Mouse (Mus musculus) cerebellum, adult 11 months (tissue): Measurements from ENCODE around the gene Itpk1.

Experiments
- DNase-seq: peaks from one replicate; pipeline ENCODE4 v3.0.0; 2022

Itpk1 gene

DNA sequence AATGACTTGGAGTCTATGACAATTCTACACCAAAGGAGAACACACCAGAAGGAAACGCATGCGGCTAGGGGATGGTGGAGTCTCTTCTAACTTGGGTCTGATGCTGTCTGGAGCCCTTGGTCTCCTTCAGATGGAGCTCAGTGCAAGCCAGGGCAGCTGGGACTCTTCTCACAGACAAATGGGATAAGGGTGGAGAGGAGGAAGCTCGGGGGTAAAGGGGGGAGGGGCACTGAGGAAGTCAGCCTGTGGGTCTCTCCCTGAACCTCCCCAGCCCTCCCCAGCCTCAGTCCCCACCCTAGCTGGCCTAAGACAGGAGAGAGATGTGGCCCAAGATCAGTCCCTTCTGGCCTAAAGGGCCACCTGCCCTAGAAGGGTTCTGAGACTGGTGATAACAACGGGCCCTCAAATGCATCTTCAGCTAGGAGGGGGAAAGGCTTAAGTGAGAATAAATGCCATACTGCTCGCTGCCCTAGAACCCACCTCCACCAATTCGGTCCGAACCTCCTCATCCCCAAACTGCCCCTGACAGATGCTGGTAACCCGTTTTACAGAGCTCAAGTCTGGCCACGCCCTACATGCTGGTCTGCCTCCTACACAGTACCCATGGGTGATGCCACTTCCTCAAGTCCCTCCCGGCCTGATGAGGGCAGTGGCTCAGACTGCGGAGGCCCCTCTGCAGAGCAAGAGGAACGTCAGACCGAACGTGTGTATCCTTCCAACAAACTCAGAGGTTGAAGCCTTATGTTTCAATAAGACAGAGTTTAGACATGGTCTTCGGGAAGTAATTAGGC lies 14.8 kb downstream of the Itpk1 start:
- DNase-seq = no peak

DNA sequence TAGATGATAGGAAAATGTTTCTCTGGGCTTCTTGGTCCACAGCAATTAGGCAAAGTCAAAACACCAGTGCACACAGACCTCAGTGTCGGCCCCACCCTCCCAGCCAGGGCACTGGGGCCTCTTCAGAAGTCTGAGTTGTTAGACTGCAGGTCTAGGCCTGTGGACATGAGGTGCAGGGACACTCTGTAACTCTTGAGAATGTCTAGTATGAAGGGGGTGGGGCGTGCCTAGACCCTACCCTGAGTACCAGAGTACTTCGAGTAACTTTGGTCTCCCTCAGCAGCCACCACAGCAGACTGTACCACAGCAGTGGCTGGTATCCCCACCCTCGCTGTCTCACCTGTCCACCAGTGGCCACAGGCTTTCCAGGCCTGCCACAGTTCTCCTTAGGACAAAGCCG lies 18.4 kb downstream of the Itpk1 start:
- no peak for DNase-seq

DNA sequence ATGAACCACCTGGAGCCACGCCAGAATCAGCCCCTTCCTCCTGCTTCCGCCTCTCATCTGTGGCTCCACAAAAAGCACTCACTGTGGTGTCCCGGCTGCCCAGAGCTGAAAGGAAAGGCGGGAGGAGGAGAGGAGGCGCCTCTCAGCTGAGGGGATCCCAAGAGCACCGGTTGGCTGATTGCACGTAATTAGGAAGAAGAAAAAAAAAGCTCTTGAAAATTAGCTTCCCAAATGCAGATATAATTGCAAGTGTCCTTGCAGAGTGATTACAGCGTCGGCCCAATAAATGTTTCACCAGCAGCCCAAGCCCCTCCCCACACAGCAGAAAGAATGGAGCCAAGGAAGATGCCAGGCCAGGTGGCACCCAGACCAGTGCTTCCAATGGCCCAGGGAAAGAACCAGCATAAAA lies 19.2 kb downstream of the Itpk1 start:
- no peak for DNase-seq

DNA sequence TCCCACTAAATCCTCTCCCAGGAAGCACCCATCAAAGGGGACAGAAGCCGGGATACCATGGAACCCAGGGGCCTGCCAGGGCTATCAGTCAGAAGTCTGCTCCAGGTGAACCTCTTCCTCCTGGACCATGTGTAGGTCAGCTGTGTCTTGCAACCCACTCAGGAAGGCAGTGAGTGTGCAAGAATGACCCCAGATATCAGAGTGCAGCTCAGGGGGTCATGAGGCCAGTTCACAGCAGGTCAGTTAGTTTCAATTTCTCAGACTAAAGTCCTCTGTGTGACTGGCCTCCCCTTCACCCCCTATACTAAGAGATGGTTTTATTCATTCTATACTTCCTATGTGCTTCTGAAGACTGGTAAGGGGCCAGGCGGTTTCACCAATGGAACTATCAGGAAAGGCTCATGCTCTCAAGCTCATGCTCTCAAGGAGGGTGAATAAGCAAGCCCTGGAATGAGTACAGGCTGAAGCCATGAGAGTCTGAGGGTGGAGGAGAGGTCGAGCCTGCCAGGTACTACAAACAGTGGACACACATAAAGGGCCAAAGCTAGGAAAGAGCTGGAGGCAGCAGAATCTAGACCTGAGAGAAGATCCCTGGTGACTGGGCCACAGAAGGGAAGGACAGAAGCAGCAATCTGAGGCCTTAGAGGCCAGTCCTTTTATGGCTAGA lies 19.9 kb downstream of the Itpk1 start:
- DNase-seq = no peak

DNA sequence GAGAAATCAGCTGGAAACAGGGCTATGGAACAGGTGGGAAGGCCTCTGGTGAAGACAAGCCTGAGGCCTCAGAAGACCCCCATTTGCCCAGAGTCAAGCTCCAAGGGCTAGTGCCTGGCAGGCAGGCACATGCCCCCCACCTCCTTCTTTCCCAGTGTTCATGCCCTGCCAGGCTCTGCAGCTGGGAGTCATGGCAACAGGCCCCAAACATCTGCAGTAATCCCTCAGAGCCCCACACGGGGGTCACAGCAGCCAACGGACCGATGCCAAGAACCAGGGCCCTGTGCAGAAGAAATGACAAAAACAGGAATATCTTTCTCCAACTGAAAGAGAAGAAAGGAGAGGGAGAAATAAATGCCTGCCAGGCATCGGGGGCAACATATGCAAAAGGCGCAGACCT lies 20.8 kb downstream of the Itpk1 start:
- DNase-seq = no peak

DNA sequence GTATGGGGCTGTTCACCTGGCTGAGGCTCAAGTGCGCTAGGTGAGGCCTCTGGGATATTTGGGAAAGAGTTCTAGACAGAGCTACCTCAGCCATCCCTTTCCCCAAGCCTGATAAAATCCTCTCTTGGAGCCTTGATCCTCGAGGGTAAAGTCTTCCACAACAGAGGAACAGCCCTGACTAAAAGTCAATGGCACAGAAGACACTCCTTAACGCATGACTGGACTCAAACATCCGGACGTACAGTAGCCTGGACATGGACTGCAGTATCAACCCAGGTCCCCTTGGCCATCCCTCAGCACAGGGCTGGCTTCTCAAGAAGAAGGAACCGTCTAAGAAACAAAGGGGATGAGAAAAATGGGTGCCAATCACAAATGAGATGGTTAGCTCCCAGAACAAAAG lies 21.3 kb downstream of the Itpk1 start:
- DNase-seq = no peak

DNA sequence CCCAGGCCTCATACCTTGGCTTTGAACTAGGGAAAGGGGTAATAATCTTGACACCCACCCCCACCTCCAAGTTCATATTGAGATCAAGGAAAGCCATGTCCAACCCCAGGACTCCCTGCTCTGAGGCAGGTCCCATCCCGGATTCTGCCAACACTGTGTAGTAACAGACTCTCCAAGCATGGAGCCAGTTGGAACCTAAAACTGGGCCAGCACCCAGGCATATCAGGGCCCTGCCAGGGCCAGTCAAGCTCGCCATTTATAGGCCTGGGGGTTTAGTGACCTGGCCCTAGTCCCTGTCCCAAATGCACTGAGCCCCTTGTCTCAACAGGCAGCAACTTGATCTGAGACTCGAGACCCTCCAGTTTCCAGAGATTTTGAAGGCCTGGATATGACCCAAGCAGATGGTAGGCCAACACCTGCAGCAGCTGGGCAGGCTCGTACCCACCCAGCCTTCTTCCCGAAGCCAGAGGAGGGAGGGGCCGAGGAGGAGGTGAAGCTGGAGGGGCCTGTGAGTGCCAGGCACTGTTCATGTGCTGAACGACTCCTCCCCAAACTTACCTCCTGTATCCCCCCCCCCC lies 21.9 kb downstream of the Itpk1 start:
- DNase-seq = no peak

DNA sequence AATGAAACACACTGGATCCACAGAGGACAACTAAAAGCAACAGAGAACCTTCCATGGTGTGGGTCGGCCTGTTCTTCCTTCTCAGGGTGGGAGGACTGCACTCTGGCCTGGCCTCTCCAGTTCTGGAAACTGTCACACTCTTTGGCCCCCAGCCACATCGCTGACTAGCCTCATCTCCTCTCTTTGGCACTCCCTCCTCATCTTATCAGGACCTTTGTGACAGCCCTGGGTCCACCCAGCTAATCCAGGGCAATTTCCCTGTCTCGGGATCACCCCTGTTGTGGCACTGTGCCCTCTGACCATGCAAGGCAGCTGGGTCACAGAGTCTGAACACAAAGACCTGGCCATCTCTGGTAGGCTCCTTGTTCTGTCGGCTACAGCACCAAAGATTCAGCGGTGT lies 22.6 kb downstream of the Itpk1 start:
- no peak for DNase-seq

DNA sequence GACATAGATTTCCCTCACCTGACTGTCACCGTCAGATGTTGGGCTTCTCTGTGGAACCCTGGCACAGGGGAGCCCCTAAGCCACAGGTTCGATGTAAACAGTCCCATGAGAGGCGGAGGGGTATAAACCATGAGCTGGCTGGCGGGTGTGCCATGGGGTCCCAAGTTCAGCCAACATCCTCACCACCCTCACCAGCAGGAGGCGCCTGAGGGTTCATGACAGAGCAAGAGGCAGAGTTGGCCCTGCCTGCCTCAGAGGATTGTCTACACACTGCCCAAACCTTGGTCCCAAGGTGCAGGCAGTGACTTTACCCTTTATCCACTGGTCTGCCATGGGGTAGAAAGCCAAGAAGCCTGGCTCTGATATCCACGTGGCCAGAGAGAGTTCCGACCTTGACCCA lies 23.1 kb downstream of the Itpk1 start:
- no peak for DNase-seq

DNA sequence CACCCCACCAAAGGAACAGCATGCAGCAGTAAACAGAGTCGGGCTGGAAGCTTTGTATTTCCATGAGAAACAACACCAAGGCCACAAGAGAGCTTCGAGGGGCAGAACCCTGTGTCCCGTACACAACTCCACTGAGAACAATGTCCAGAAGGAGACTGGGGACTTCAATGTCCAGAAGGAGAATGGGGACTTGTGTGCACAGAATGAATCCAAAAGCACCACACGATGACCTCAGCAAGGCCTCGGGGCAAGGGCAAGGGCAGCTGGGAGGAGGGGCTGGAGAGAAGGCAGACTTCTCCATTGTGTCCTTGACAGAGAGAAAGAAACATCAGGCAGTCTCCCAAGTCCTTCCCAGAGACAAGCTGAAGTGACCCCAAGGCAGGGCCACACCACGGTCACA lies 25.9 kb downstream of the Itpk1 start:
- DNase-seq = no peak

DNA sequence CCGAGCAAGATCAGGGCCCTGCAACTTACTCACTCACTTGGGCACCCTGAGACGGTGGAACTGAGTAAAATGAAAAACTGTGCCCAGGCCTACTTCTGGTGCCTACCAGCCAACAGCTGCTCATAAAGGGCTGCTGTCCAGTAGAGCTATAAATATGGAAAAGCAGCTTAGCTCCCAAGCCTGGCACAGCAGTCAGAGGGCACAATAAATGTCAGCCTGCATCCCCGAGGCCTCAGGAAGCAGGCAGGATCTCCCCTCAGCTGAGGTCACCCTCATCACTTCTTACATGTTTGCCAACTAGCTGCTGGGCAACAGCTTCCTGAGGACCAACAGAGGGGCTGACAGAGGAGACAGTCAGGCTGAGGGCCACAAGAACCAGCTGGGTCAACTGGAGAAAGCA lies 27.6 kb downstream of the Itpk1 start:
- no peak for DNase-seq

DNA sequence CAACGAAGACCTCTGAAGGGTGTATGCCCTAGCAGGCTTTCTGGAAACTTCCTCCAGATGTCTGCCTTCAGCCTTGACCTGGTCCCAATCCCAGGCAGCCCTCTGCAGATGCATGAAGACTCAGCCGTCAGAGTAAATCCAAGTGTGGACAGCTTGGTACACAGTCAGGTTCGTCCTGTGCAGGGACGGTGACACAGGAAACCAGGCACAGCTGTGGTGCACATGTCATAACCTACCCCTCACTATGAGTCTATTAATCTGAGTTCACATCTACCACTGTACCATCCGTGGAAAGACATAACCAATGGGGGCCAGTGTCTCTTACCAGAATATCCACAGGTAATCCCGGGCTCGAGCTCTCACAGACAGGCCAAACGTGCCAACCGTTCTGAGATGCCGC lies 30.2 kb downstream of the Itpk1 start:
- DNase-seq = no peak

DNA sequence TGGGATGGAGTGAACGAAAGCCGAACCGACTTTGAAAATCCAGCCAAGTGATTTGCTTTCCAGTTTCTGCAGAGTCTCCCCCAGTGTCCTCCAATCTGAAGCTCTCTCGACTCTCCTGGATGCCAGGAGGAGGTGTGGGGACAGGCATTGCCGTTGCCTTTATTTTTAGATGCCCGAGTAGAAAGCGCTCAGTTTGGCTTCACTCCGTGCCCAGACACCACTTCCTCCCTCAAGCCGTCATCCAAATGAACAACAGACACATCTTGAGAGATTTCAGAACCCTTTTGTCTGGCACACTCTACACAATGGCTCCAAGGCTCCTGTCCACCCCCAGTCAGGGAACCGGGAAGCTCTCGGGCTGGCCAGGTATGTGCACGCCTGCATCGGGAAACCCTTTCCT lies 30.6 kb downstream of the Itpk1 start:
- DNase-seq = no peak

DNA sequence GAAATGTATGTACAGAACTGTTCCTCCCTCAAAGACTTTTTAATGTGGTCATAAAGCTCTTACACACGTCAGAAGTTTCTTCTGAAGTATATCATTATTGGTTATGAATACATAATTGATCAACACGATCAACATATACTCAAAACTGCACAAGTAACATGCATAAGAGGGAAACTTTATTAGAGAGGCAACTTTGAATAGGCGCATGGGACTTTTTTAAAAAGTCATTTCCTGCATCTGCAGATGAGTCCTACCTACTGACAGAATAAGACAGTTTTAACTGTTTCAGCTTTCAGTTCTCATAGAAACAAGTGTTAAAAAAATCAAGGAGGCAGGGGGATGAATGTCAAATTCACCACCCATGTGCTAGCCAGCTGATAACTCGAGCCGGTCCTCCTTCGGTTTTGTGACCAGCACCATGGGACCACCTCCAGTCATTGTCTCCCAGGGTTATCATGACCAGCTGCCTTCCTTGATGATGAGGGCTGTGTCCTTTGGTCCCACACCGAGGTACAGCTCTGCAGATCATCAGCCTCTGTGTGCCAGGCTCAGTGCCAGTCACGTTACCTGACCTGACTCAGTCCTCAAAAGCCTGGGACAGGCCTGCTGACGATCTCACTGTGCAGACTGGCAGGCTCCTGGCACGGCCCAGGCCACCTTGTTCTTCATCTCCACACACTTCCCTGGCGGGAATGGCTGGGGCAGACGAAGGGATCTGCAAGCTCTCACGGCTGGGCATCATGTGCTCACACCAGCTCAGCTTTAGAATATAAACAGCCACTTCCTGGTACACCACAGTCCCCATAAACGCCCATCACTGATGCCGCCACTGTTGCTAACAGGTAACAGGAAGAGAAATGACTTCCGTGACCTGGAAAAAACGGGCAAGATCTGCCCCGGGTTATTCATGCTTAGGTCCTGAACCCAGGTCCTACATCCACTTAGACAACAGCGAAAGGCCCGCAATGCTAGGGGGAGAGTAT lies 31.6 kb downstream of the Itpk1 start:
- peak; percentile 54 for DNase-seq

DNA sequence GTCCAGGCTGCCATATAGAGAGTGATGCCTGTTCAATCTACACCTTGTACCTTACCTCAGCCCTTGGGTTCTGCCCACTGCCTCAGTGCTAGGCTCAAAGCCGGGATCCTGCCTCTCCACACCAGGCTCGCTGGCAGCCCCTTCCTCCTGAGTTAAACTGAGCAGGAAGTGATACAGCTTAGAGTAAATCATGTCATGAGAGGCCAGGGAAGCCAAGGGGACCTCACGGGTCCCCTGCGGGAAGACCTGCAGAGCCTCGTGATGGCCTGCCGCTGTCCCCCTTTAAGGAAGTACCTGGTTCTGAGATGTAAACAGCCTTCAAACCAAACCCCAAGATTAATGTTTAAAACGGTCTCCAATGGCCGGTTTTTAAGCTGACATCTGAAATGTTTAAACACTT lies 32.6 kb downstream of the Itpk1 start:
- no peak for DNase-seq

DNA sequence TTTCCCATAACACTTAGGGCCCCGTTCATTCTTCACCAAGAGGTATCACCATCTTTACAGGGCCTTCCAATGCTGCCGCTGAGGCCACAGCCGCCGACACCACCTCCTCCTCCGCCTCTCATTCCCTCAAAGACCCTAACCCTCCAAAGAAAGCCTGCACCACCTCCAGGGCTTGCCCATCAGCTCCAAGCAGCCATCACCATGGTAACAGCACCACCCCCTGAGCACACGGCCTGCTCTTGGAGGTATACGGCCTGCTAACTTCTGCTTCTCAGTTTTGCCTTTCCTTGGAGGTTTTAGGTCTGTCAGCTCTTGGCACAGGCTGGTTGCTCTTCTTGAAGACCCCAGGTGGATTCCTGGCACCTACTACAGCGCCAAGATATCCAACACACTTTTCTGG lies 33.9 kb downstream of the Itpk1 start:
- no peak for DNase-seq

DNA sequence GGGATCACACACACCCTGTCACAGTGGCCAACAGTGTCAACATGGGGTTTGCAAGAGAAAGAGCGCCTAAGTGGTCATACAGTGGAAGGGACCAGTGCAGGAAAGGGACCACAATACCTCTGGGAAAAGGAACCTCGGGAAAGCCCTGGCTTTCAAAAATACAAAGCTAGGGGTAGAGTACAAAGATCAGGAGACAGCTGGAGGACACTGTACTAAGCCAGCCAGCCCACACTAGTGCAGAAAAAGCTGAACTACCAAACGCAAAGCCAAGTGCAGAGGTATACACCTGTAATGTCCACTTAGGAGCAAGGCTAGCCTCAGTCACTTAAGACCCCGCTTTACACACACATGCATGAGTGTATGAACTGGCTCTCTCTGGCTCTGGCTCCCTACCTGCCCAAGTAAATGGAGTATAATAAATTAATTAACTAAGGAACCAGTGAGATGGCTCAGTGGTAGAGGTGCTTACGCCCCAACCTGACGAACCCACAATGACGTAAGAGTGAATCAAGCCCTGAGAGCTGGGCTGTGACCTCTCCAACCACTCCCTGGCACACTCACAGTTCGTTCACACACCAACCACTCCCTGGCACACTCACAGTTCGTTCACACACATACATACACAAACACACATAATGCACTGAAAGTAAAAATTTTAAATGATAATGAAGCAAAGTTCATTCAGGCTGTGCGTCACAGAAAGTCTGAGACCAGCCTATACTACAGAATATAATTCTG lies 39.1 kb downstream of the Itpk1 start:
- no peak for DNase-seq

DNA sequence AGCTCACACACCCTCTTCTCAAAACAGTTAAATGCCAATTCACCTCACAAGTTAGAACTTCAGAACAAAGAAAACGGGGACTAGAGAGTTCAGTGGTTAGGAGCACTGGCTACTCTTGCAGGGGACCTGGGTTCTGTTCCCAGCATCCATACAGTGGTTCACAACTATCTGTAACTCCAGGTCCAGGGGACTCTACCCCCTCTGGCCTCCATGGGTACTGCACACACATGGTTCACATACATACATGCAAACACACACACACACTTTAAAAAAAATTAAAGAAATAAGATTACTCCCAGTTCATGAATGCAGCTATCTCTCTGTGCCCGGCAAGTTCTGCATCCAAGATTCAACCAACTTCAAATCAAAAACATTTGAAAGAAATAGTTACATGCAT lies 40.7 kb downstream of the Itpk1 start:
- no peak for DNase-seq

DNA sequence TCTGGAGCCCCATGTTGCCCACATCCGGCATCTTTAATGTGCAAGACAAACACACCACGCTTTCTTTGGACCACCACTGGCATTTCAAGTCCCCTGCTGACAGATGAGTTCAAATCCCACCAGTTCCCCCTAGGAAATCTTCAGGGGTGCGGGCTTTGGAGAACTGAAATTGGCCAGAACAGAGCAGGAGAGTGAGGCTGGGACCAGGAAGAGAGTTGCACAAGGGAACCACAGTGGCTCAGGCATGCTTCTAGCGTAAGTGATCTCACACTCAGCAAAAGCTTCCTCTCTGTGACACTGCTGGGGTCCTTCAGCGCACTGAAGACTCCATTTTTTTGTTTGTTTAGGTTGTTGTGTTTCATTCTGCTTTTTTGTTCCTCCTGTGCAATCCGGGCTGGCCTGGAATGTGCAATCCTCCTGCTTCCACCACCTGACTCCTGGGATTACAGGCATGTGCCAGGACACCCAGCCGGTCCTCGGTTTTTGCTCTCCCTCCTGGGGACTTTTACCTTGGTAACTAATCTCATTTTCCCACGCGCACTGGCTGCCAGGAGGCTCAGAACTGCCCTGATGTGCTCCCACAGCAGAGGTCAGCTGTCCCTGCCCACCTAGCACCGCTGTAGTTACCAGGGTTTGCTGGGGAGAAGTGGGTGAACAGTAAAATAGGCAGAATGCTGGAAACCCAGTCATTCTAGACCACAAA lies 41.2 kb downstream of the Itpk1 start:
- no peak for DNase-seq

DNA sequence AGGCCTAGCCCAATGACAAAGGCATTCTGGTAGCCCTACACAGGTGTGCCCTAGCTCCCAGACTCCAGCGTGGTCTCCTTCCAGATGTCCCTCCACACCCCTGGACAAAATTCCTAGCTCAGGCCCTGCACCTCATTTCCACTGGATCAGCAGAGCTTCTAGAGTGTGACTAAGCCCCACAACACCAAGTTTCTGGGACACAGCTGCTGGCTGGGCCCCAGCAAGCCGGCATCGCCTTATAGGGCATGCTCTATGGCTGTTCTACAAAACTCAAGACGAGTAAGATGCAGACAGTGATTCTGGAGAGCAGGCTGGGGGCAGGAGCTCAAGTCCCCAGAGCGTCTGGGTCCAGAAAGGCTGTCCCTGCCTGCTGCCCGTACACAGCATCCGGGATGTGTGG lies 43.0 kb downstream of the Itpk1 start:
- DNase-seq = no peak

DNA sequence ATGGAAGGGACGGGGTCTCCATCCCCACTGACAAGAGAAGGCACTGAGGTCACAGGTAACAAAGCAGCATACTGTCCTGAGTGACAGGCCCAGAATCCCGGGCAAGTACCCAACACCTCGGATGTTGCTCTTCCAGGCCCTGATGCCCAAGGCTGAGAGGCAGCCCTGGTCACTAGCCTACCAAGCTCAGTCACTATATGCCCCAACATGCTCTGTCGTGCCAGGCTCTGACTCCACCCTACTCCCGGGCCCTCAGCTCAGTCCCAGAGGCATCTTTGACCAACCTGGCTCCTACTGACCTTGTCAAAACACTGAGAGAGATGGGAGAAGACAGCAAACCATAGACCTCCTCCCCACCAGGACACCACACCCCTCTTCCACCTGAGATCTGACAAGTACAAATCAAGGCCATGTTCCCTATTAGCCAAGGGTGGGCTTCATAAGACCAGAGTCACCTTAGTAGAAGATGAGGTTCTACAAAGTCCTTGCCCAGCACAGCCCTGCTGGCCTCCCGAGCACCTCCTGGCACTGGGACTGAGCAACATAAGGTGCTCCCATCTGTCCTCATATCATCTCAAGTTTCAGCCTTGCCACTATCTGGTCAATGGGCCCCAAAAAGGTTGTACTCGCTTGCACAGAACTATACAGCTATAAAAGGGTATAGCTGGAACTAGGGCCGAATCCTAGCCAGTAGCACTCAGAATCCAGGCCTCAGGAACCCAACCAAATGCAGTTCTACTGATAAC lies 43.7 kb downstream of the Itpk1 start:
- DNase-seq = peak; percentile 83
